Mouse (Mus musculus): ENCODE measurements around the gene Cyp21a1.
"Not testable (repeated sequence)": the region's sequence is repeated elsewhere in the genome, so short reads cannot be mapped to it uniquely, and the experiment has no call there.

Gene Cyp21a1

GRCm38 (mm10) chr17:34804301-34804700, at the start of gene Cyp21a1:
TSS of gene Cyp21a1 (minus strand) at chr17:34804561.
- not testable (repeated sequence) for DNase-seq (ENCODE audit: low spot score)

- DNase-seq (ENCODE audit: low spot score) = no peak
Measured at GRCm38 (mm10) chr17:34853511-34853910, 49.1 kb upstream of the Cyp21a1 start.

GRCm38 (mm10) chr17:34850517-34851125, 46.3 kb upstream of the Cyp21a1 start:
- DNase-seq (ENCODE audit: low spot score) = no peak

GRCm38 (mm10) chr17:34849722-34850516, 45.6 kb upstream of the Cyp21a1 start, which contains the start of the genes Skiv2l and Nelfe:
TSS of gene Skiv2l (minus strand) at chr17:34850210.
TSS of gene Nelfe (plus strand) at chr17:34850391.
- DNase-seq (ENCODE audit: low spot score) = peak; percentile 97

- DNase-seq (ENCODE audit: low spot score) = no peak
Measured at GRCm38 (mm10) chr17:34847615-34848014, 43.3 kb upstream of the Cyp21a1 start.

GRCm38 (mm10) chr17:34847192-34847591, 42.8 kb upstream of the Cyp21a1 start:
- DNase-seq (ENCODE audit: low spot score) = no peak

- no peak for DNase-seq (ENCODE audit: low spot score)
Measured at GRCm38 (mm10) chr17:34844884-34845283, 40.5 kb upstream of the Cyp21a1 start.

- DNase-seq (ENCODE audit: low spot score) = no peak
Measured at GRCm38 (mm10) chr17:34840736-34841307, 36.5 kb upstream of the Cyp21a1 start.

- no peak for DNase-seq (ENCODE audit: low spot score)
Measured at GRCm38 (mm10) chr17:34838785-34839184, 34.4 kb upstream of the Cyp21a1 start.

GRCm38 (mm10) chr17:34837464-34838324, 33.3 kb upstream of the Cyp21a1 start:
- DNase-seq (ENCODE audit: low spot score) = no peak

GRCm38 (mm10) chr17:34836856-34837221, 32.5 kb upstream of the Cyp21a1 start, which contains the start of the genes Stk19 and Dxo:
TSS of gene Stk19 (minus strand) at chr17:34836945.
TSS of gene Dxo (plus strand) at chr17:34837019.
- DNase-seq (ENCODE audit: low spot score) = peak; percentile 96

- DNase-seq (ENCODE audit: low spot score) = no peak
Measured at GRCm38 (mm10) chr17:34836155-34836855, 31.9 kb upstream of the Cyp21a1 start.

- DNase-seq (ENCODE audit: low spot score) = not testable (repeated sequence)
Measured at GRCm38 (mm10) chr17:34830776-34831175, 26.4 kb upstream of the Cyp21a1 start.

- no peak for DNase-seq (ENCODE audit: low spot score)
Measured at GRCm38 (mm10) chr17:34814818-34815370, 10.5 kb upstream of the Cyp21a1 start.

GRCm38 (mm10) chr17:34813747-34814146, 9.4 kb upstream of the Cyp21a1 start:
- DNase-seq (ENCODE audit: low spot score) = not testable (repeated sequence)

GRCm38 (mm10) chr17:34811275-34811674, 6.9 kb upstream of the Cyp21a1 start:
- DNase-seq (ENCODE audit: low spot score) = no peak

GRCm38 (mm10) chr17:34810811-34811210, 6.5 kb upstream of the Cyp21a1 start:
- not testable (repeated sequence) for DNase-seq (ENCODE audit: low spot score)

- not testable (repeated sequence) for DNase-seq (ENCODE audit: low spot score)
Measured at GRCm38 (mm10) chr17:34810411-34810810, 6.0 kb upstream of the Cyp21a1 start.

GRCm38 (mm10) chr17:34808599-34809205, 4.3 kb upstream of the Cyp21a1 start:
- no peak for DNase-seq (ENCODE audit: low spot score)

GRCm38 (mm10) chr17:34807176-34807575, 2.8 kb upstream of the Cyp21a1 start:
- DNase-seq (ENCODE audit: low spot score) = no peak
